Mouse (Mus musculus) lung, embryonic 16.5 days (tissue): ENCODE measurements around the gene Rbm18. TPM values are rescaled to one million over a fixed set of nuclear protein-coding genes. Genes with fewer than 3 reads are reported as not detected.

Experiments
- ATAC-seq: fragments of 200-750 bp; cut with Nextera tagmentation; 2 replicates; pipeline ENCODE4 v1.8.0; 2017; ENCODE audit warnings: low read depth, mild to moderate bottlenecking, moderate library complexity
- H3K27ac ChIP-seq: fragments of 300-500 bp; sonication (generic); 2 replicates; pipeline ENCODE4 v1.5.1; 2014; ENCODE audit warnings: mild to moderate bottlenecking, control low read depth, low read length
- H3K27me3 ChIP-seq: fragments of 300-500 bp; sonication (generic); 2 replicates; pipeline ENCODE4 v1.6.1; 2014; ENCODE audit warnings: low read depth, low read length, mixed read lengths; ENCODE audit not compliant: control insufficient read depth, insufficient read depth
- H3K36me3 ChIP-seq: fragments of 300-500 bp; sonication (generic); 2 replicates; pipeline ENCODE4 v1.6.1; 2014; ENCODE audit warnings: low read length; ENCODE audit not compliant: control insufficient read depth, insufficient read depth
- H3K4me1 ChIP-seq: fragments of 300-500 bp; sonication (generic); replicated peaks from 2 replicates; pipeline ENCODE4 v1.6.1; 2014; ENCODE audit warnings: low read length, mixed read lengths; ENCODE audit not compliant: control insufficient read depth, insufficient read depth
- H3K4me2 ChIP-seq: fragments of 300-500 bp; sonication (generic); 2 replicates; pipeline ENCODE4 v1.6.1; 2014; ENCODE audit warnings: low read depth, low read length, control low read depth
- H3K4me3 ChIP-seq: fragments of 300-500 bp; sonication (generic); 2 replicates; pipeline ENCODE4 v1.5.1; 2014; ENCODE audit warnings: mild to moderate bottlenecking, low read length, control low read depth
- H3K9ac ChIP-seq: fragments of 300-500 bp; sonication (generic); 2 replicates; pipeline ENCODE4 v1.6.1; 2014; ENCODE audit warnings: low read length, control low read depth
- H3K9me3 ChIP-seq: fragments of 300-500 bp; sonication (generic); 2 replicates; pipeline ENCODE4 v1.6.1; 2016; ENCODE audit warnings: low read length; ENCODE audit not compliant: control insufficient read depth
- WGBS: fragments of 180-500 bp; shearing (Covaris S2); extraction: QIAGEN DNeasy Blood & Tissue Kit; methylation state at CpG from one replicate; pipeline ENCODE4 v1.1.7; 2014; 5-methylcytosine and 5-hydroxymethylcytosine counted together
- polyA plus RNA-seq: library from polyadenylated mRNA; unstranded; fragments of >200 nt; fragmentation: Nextera tagmentation; extraction: Ambion mirVana; gene quantifications from 2 replicates; pipeline ENCODE4 v1.2.1, GENCODE M21; 2015

Gene Rbm18
- polyA plus RNA-seq, 1 experiment from 2014 or later: 75.4 TPM

- WGBS: 89% methylated on average over 9 of the region's 9 CpGs
- Histone ChIP-seq H3K4me1 (peaks cover 7% of the 10 kb centered on the region), H3K27me3 (no peaks in the 10 kb centered on the region), H3K36me3 (peaks cover 53% of the 10 kb centered on the region), H3K27ac (no peak overlapping the region), H3K4me2 (no peak overlapping the region), H3K9ac (no peak overlapping the region), H3K9me3 (no peaks in the 10 kb centered on the region), H3K4me3 (no peak overlapping the region)
- no peak for ATAC-seq
Observed at GRCm38 (mm10) chr2:36126795-36127429, 9.7 kb downstream of the Rbm18 start.

DNA sequence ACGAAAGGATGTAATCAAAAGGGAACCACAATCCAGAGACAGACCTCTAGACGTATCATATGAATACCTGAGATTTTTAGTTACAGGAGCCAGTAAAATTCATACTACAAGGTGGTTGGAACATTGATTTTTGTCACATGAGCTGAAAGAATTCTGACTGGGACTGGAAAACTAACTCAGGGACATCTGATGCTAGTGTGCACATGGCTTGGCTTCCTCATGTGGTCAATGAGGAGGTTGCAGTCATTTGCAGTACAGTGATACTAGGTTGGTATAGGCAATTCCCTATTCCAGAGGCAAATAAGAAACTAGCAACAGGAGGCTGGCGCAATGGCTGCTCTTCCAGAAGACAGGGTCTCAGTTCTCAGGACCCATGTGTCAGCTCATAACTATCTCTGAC is 23.9 kb downstream of the Rbm18 start:
- H3K27ac ChIP-seq: no peak overlapping the region
- ATAC-seq: no peak
- 71% methylated on average over 3 of the region's 3 CpGs for WGBS
- H3K9me3 ChIP-seq: no peaks in the 10 kb centered on the region
- no peak overlapping the region for H3K4me3 ChIP-seq
- no peak overlapping the region for H3K9ac ChIP-seq
- H3K27me3 ChIP-seq: peaks cover 22% of the 10 kb centered on the region
- H3K4me1 ChIP-seq: no peaks in the 10 kb centered on the region
- no peak overlapping the region for H3K4me2 ChIP-seq
- H3K36me3 ChIP-seq: peaks cover 14% of the 10 kb centered on the region

DNA sequence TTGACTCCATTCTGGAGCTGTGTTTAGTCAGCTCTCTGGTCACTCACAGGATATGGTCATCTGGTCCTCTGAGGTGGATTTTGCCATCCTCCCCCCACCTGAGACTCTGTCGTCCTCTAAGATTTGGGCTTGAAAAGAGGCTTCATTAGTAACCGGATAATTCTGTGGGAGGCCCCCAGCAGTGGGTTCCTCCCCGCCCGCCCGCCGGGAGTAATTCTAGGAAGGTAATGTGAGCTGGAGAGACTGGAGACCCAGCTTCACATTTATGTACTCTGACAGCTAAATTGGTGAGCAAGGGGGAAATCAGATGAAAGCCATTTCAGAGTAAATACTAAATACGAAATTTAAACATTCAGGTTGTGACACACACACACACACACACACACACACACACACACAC is 28.0 kb downstream of the Rbm18 start:
- ATAC-seq: no peak
- Histone ChIP-seq H3K4me1 (peaks cover 12% of the 10 kb centered on the region), H3K9me3 (no peaks in the 10 kb centered on the region), H3K4me3 (no peak overlapping the region), H3K27me3 (peaks cover 58% of the 10 kb centered on the region), H3K9ac (no peak overlapping the region), H3K4me2 (no peak overlapping the region), H3K27ac (no peak overlapping the region), H3K36me3 (no peaks in the 10 kb centered on the region)
- WGBS: 7% methylated on average over 7 of the region's 7 CpGs

DNA sequence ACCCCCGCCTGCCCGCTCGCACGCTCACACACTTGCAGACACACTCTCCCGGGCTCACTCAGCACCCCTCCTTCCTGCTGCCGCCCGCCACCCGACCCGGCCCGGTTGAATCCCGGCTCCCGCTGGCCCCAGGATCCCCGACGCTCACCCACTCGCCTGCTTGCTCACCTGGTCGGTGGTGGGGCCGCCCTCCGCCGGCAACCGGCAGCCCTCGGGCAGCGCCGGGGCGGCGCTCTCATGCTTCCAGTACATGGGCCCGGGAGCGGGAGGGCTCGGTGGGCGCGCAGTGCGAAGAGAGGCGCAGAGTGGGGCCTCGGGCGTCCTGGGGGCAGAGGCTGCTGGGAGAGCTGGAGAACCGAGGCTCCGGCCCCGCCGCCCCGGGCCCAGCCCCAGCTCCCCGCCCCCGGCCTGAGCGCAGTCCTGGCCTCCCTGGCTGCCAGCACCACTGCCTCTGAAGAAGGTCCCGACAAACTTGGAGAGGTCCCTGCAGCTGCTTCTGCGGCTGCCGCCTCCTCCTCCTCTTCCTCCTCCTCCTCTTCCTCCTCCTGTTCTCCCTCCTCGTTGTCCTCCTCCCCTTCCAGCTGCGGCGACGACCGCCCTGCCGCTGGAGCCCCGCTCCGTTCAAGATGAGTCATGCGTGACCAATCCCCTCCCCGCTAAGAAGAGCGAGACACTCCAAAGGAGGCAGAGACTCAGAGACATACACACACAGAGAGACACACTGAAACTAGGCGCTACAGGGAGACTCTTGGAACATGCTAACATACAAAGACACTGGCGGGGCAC is 31.4 kb downstream of the Rbm18 start, which contains the start of gene Lhx6:
TSS of gene Lhx6 (minus strand) at position 453 of the 786 bp plus-strand sequence.
- Histone ChIP-seq H3K9ac (peak within 1 kb of the TSS; percentile 67), H3K4me2 (peak within 1 kb of the TSS; percentile 77), H3K27ac (no peak within 1 kb of the TSS), H3K4me3 (peak within 1 kb of the TSS; percentile 56), H3K27me3 (peaks cover 82% of the 10 kb centered on the region), H3K36me3 (no peaks in the 10 kb centered on the region), H3K4me1 (peaks cover 25% of the 10 kb centered on the region), H3K9me3 (no peaks in the 10 kb centered on the region)
- peak; percentile 29; the same call in 1 of the 2 replicates for ATAC-seq
- WGBS: under 1% methylated on average over 52 of the region's 58 CpGs

DNA sequence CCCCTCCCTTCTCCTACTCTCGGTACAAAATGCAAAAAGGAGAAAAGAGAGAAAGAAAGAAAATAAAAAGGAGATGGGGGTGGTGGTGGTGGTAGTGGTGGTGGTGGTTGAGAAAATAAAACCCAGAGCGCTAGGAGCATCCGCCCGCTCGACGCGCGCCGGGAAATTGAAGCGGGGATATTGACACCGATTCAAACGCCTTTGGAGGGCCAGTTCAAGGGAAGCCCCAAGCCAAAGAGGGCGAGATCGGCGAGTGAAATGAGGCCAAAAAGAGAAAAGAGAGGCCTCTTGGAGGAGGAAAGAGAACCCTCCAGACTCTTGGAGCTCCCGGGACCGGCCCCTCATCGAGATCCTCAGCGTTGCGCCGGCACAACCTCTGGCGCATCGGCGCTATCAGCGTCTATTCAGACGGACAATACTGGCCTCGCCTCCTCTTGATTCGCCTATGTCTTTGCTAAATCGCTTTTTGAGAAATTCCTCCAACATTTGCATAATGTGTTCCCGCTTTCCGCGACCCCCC is 32.1 kb downstream of the Rbm18 start:
- Histone ChIP-seq H3K4me3 (peak overlapping the region; percentile 56), H3K4me2 (peak overlapping the region; percentile 77), H3K9ac (peak overlapping the region; percentile 67), H3K27me3 (peaks cover 85% of the 10 kb centered on the region), H3K4me1 (peaks cover 25% of the 10 kb centered on the region), H3K9me3 (no peaks in the 10 kb centered on the region), H3K36me3 (no peaks in the 10 kb centered on the region), H3K27ac (no peak overlapping the region)
- 0 out of 2 replicates have a peak, but pooled peaks have one; percentile 15 for ATAC-seq
- WGBS: under 1% methylated on average over 32 of the region's 32 CpGs

GRCm38 (mm10) chr2:36103555-36104367 is 32.8 kb downstream of the Rbm18 start:
- 2% methylated on average over 38 of the region's 38 CpGs for WGBS
- H3K9me3 ChIP-seq: no peaks in the 10 kb centered on the region
- ATAC-seq: no peak
- H3K36me3 ChIP-seq: no peaks in the 10 kb centered on the region
- H3K4me2 ChIP-seq: peak overlapping the region; percentile 77
- H3K27ac ChIP-seq: no peak overlapping the region
- peaks cover 87% of the 10 kb centered on the region for H3K27me3 ChIP-seq
- peak overlapping the region; percentile 56 for H3K4me3 ChIP-seq
- H3K4me1 ChIP-seq: peaks cover 25% of the 10 kb centered on the region
- H3K9ac ChIP-seq: peak overlapping the region; percentile 53

- no peaks in the 10 kb centered on the region for H3K36me3 ChIP-seq
- no peak for ATAC-seq
- 5% methylated on average over 21 of the region's 21 CpGs for WGBS
- H3K27me3 ChIP-seq: peaks cover 88% of the 10 kb centered on the region
- H3K9me3 ChIP-seq: no peaks in the 10 kb centered on the region
- H3K4me3 ChIP-seq: peak overlapping the region; percentile 56
- peaks cover 25% of the 10 kb centered on the region for H3K4me1 ChIP-seq
- peak overlapping the region; percentile 77 for H3K4me2 ChIP-seq
- H3K9ac ChIP-seq: peak overlapping the region; percentile 53; the same call in 1 of the 2 replicates
- no peak overlapping the region for H3K27ac ChIP-seq
Observed at GRCm38 (mm10) chr2:36103069-36103554, 33.5 kb downstream of the Rbm18 start.

DNA sequence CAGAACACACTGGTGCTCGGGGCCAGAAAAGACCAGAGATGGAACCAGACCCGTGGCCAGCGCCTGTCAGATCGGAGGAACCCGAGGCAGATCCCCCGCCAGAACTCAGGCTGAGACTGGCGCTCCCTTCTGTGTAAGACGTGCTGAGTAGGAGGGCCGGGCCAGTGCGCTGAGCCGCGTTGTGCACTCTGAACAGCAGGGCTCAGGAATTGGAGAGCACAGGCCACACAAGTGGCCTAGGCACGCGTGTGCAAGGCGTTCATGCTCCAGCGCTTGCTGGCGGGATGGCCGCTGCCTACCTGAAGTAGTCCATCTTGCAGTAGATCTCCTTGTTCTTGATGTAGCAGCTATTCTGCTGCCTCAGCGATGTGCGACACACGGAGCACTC is 34.0 kb downstream of the Rbm18 start:
- ATAC-seq: peak; percentile 67
- 0 out of 2 replicates have a peak overlapping the region, but pooled peaks have one; percentile 53 for H3K9ac ChIP-seq

More for the DNA sequence above, 34.0 kb downstream of the Rbm18 start:
- H3K9me3 ChIP-seq: no peaks in the 10 kb centered on the region
- no peaks in the 10 kb centered on the region for H3K36me3 ChIP-seq
- peaks cover 89% of the 10 kb centered on the region for H3K27me3 ChIP-seq
- H3K27ac ChIP-seq: no peak overlapping the region
- 3% methylated on average over 21 of the region's 21 CpGs for WGBS
- H3K4me2 ChIP-seq: peak overlapping the region; percentile 77
- peaks cover 25% of the 10 kb centered on the region for H3K4me1 ChIP-seq
- peak overlapping the region; percentile 56 for H3K4me3 ChIP-seq
